Mouse (Mus musculus) midbrain, embryonic 16.5 days (tissue): Measurements from ENCODE around the gene Psma2. TPM values are rescaled to one million over a fixed set of nuclear protein-coding genes. Genes with fewer than 3 reads are reported as not detected.

Experiments used
- ATAC-seq: fragments of 200-750 bp; cut with Nextera tagmentation; 2 replicates; pipeline ENCODE4 v1.8.0; 2017; ENCODE audit warnings: moderate TSS enrichment
- H3K27ac ChIP-seq: fragments of 300-500 bp; sonication (generic); 2 replicates; pipeline ENCODE4 v1.5.1; 2014; ENCODE audit warnings: mild to moderate bottlenecking, low read length, mixed read lengths
- H3K27me3 ChIP-seq: fragments of 300-500 bp; sonication (generic); 2 replicates; pipeline ENCODE4 v1.6.1; 2014; ENCODE audit warnings: low read depth, low read length, mixed read lengths; ENCODE audit not compliant: control insufficient read depth, insufficient read depth
- H3K36me3 ChIP-seq: fragments of 300-500 bp; sonication (generic); 2 replicates; pipeline ENCODE4 v1.6.1; 2014; ENCODE audit warnings: mild to moderate bottlenecking, low read length, moderate library complexity, mixed read lengths; ENCODE audit not compliant: control insufficient read depth, insufficient read depth
- H3K4me1 ChIP-seq: fragments of 300-500 bp; sonication (generic); 2 replicates; pipeline ENCODE4 v1.6.1; 2014; ENCODE audit warnings: mild to moderate bottlenecking, low read length, mixed read lengths; ENCODE audit not compliant: control insufficient read depth, insufficient read depth
- H3K4me2 ChIP-seq: fragments of 300-500 bp; sonication (generic); 2 replicates; pipeline ENCODE4 v1.6.1; 2014; ENCODE audit warnings: mild to moderate bottlenecking, low read length, mixed read lengths
- H3K4me3 ChIP-seq: fragments of 300-500 bp; sonication (generic); 2 replicates; pipeline ENCODE4 v1.5.1; 2014; ENCODE audit warnings: low read depth, mild to moderate bottlenecking, low read length, moderate library complexity, mixed read lengths
- H3K9ac ChIP-seq: fragments of 300-500 bp; sonication (generic); 2 replicates; pipeline ENCODE4 v1.6.1; 2014; ENCODE audit warnings: low read depth, low read length, mixed read lengths
- H3K9me3 ChIP-seq: fragments of 300-500 bp; sonication (generic); replicated peaks from 2 replicates; pipeline ENCODE4 v1.6.1; 2014; ENCODE audit warnings: mild to moderate bottlenecking, low read length, mixed read lengths; ENCODE audit not compliant: control insufficient read depth, poor library complexity, severe bottlenecking
- WGBS: fragments of 180-500 bp; shearing (Covaris S2); extraction: QIAGEN DNeasy Blood & Tissue Kit; methylation state at CpG from one replicate; pipeline ENCODE4 v1.1.7; 2014; 5-methylcytosine and 5-hydroxymethylcytosine counted together
- polyA plus RNA-seq: library from polyadenylated mRNA; unstranded; fragments of >200 nt; fragmentation: Nextera tagmentation; extraction: Ambion mirVana; gene quantifications from 2 replicates; pipeline ENCODE4 v1.2.1, GENCODE M21; 2015

Gene Psma2
- polyA plus RNA-seq, 1 experiment from 2014 or later = 168 TPM

GRCm38 (mm10) chr13:14639998-14640397, 27.0 kb downstream of the Psma2 start:
- Histone ChIP-seq H3K4me2 (no peak overlapping the region), H3K27ac (no peak overlapping the region), H3K9me3 (no peaks in the 10 kb centered on the region), H3K4me1 (no peaks in the 10 kb centered on the region), H3K27me3 (no peaks in the 10 kb centered on the region), H3K9ac (no peak overlapping the region), H3K4me3 (no peak overlapping the region), H3K36me3 (peaks cover 30% of the 10 kb centered on the region)
- no peak for ATAC-seq
- whole genome bisulfite sequencing = 63% methylated on average over 1 of the region's 1 CpGs

DNA sequence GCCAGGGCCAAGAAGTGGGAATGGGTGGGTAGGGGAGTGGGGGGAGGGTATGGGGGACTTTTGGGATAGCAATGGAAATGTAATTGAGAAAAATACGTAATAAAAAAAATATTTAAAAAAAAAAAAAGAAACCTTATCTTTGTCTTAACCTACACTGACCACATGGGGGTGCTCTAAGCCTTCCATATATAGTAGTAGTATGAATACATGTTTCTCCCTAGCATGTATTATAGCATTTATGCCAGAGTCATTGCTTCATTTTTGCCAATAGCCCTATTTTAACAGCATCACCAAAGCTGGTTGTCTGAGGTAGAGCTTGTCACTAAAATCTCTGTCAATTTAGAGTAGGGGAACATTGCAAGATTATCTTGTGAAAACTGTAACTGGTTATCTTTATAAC, 36.3 kb downstream of the Psma2 start:
- Histone ChIP-seq H3K9ac (no peak overlapping the region), H3K27ac (no peak overlapping the region), H3K4me3 (no peak overlapping the region), H3K36me3 (no peaks in the 10 kb centered on the region), H3K4me2 (no peak overlapping the region), H3K9me3 (no peaks in the 10 kb centered on the region), H3K27me3 (no peaks in the 10 kb centered on the region), H3K4me1 (no peaks in the 10 kb centered on the region)
- 12% methylated on average over 1 of the region's 1 CpGs for WGBS
- ATAC-seq = peak; percentile 84

DNA sequence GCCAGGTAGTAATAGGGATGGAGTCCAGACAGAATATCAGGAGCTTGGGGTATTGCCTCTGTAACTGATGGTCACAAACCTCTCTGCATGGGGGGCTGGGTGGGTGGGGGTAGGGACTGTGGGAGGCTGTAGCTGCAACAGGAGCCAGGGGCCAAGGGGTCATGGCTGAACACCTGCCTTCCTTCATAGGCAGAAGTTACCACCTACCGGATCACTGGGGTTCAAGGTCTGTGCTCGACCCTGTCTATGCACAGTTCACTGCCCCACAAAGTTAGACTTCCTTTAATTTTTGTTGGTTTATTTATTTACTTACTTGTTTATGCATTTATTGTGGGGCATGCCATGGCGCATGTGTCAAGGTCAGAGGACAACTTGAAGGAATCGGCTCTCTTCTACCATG, 54.1 kb downstream of the Psma2 start:
- 92% methylated on average over 4 of the region's 4 CpGs for WGBS
- ATAC-seq = no peak

DNA sequence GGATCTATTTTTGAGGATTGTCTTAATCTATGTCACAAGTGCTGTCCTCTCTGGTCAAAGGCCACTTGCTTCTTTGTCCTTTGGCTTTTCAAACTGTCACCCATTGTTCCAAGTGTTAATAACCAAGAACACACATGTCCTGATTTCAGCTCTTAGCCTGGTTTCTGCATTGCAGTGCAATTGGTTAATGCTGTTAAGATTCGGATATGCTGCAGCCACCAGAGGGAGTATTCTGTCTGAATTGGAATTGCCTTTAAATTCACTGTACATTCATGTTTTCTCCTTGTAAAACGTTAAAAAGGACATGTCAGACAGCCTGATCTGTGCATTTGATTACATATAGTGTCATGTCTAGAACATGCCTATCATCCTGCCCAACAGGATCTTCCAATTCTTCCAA, 57.3 kb downstream of the Psma2 start:
- H3K27ac ChIP-seq = no peak overlapping the region
- no peaks in the 10 kb centered on the region for H3K4me1 ChIP-seq
- H3K4me2 ChIP-seq = no peak overlapping the region
- peak; percentile 66; the same call in 1 of the 2 replicates for ATAC-seq
- no peaks in the 10 kb centered on the region for H3K27me3 ChIP-seq
- no peak overlapping the region for H3K4me3 ChIP-seq
- no peak overlapping the region for H3K9ac ChIP-seq
- H3K9me3 ChIP-seq = no peaks in the 10 kb centered on the region
- WGBS = 21% methylated on average over 2 of the region's 2 CpGs
- no peaks in the 10 kb centered on the region for H3K36me3 ChIP-seq

More for the DNA sequence above, 54.1 kb downstream of the Psma2 start:
- no peaks in the 10 kb centered on the region for H3K27me3 ChIP-seq
- no peak overlapping the region for H3K27ac ChIP-seq
- no peaks in the 10 kb centered on the region for H3K36me3 ChIP-seq
- no peak overlapping the region for H3K4me2 ChIP-seq
- no peak overlapping the region for H3K4me3 ChIP-seq
- no peaks in the 10 kb centered on the region for H3K9me3 ChIP-seq
- H3K9ac ChIP-seq = no peak overlapping the region
- no peaks in the 10 kb centered on the region for H3K4me1 ChIP-seq

DNA sequence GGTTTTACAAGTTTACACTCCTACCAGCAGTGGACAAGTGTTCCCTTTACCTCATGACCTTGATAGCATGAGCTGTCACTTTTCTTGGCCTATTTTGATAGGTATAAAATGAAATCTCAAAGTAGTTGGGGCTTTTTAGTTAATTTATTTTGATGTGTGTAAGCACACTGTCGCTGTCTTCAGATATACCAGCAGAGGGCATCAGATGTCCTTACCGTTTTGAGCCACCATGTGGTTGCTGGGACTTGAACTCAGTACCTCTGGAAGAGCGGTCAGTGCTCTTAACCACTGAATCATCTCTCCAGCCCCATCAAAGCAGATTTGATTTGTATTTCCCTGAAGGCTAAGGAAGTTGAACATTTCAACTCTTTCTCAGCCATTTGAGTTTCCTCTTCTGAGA, 75.9 kb downstream of the Psma2 start:
- ATAC-seq = no peak
- WGBS = 77% methylated on average over 3 of the region's 3 CpGs
- Histone ChIP-seq H3K27me3 (no peaks in the 10 kb centered on the region), H3K27ac (no peak overlapping the region), H3K9me3 (no peaks in the 10 kb centered on the region), H3K9ac (no peak overlapping the region), H3K4me2 (no peak overlapping the region), H3K36me3 (no peaks in the 10 kb centered on the region), H3K4me1 (no peaks in the 10 kb centered on the region), H3K4me3 (no peak overlapping the region)

GRCm38 (mm10) chr13:14716801-14717200, 103.8 kb downstream of the Psma2 start:
- WGBS = 71% methylated on average over 2 of the region's 2 CpGs
- Histone ChIP-seq H3K4me2 (no peak overlapping the region), H3K27me3 (no peaks in the 10 kb centered on the region), H3K4me3 (no peak overlapping the region), H3K4me1 (no peaks in the 10 kb centered on the region), H3K9ac (no peak overlapping the region), H3K36me3 (no peaks in the 10 kb centered on the region), H3K9me3 (no peaks in the 10 kb centered on the region), H3K27ac (no peak overlapping the region)
- ATAC-seq = no peak

- H3K9ac ChIP-seq = no peak overlapping the region
- 72% methylated on average over 3 of the region's 3 CpGs for WGBS
These were observed 104.7 kb downstream of the Psma2 start for GRCm38 (mm10) chr13:14717755-14718154.

More at GRCm38 (mm10) chr13:14717755-14718154, 104.7 kb downstream of the Psma2 start:
- H3K4me1 ChIP-seq = no peaks in the 10 kb centered on the region
- H3K36me3 ChIP-seq = no peaks in the 10 kb centered on the region
- no peaks in the 10 kb centered on the region for H3K27me3 ChIP-seq
- H3K4me3 ChIP-seq = no peak overlapping the region
- no peak for ATAC-seq
- no peaks in the 10 kb centered on the region for H3K9me3 ChIP-seq
- no peak overlapping the region for H3K4me2 ChIP-seq
- H3K27ac ChIP-seq = no peak overlapping the region

Other genes starting within 250 kb of the Psma2 start
- gene Hecw1, start 90.0 kb upstream of the Psma2 start, polyA plus RNA-seq = 45.9 and 51.8 TPM in 2 replicates
- gene Mrpl32, start 75 bp upstream of the Psma2 start, polyA plus RNA-seq = 107 and 110 TPM in 2 replicates
- 49.9 and 59.5 TPM in 2 replicates for gene AW209491, start 16.9 kb downstream of the Psma2 start, polyA plus RNA-seq